Mouse (Mus musculus): ENCODE data around the gene St8sia6. TPM values are rescaled to one million over a fixed set of nuclear protein-coding genes. Genes with fewer than 3 reads are reported as not detected.
"Not testable (repeated sequence)": the region's sequence is repeated elsewhere in the genome, so short reads cannot be mapped to it uniquely, and the experiment has no call there.

St8sia6 gene
- polyA plus RNA-seq, 1 experiment from 2014 or later, result 5.3 TPM

GRCm38 (mm10) chr2:13697514-13697913, 96.3 kb downstream of the St8sia6 start:
- H3K9ac ChIP-seq, result no peak overlapping the region
- no peak overlapping the region for H3K27ac ChIP-seq
- no peaks in the 10 kb centered on the region for H3K36me3 ChIP-seq
- H3K4me1 ChIP-seq, result no peaks in the 10 kb centered on the region
- no peak for ATAC-seq (replicated peaks; ENCODE audit: low FRiP score)
- no peak overlapping the region for H3K4me2 ChIP-seq
- no peaks in the 10 kb centered on the region for H3K27me3 ChIP-seq
- no peaks in the 10 kb centered on the region for H3K9me3 ChIP-seq (replicated peaks)
- no peak overlapping the region for H3K4me3 ChIP-seq (replicated peaks)

GRCm38 (mm10) chr2:13694417-13694816, 99.4 kb downstream of the St8sia6 start:
- no peak for ATAC-seq (replicated peaks; ENCODE audit: low FRiP score)
- 83% methylated on average over 2 of the region's 2 CpGs for WGBS
- no peak overlapping the region for H3K4me3 ChIP-seq (replicated peaks)
- no peaks in the 10 kb centered on the region for H3K27me3 ChIP-seq
- no peak overlapping the region for H3K27ac ChIP-seq
- H3K4me2 ChIP-seq, result no peak overlapping the region
- H3K36me3 ChIP-seq, result no peaks in the 10 kb centered on the region
- H3K9ac ChIP-seq, result no peak overlapping the region
- H3K9me3 ChIP-seq (replicated peaks), result no peaks in the 10 kb centered on the region
- no peaks in the 10 kb centered on the region for H3K4me1 ChIP-seq

GRCm38 (mm10) chr2:13684380-13684779, 109.5 kb downstream of the St8sia6 start:
- Histone ChIP-seq H3K36me3 (no peaks in the 10 kb centered on the region), H3K9me3 (replicated peaks) (no peaks in the 10 kb centered on the region), H3K27ac (no peak overlapping the region), H3K9ac (no peak overlapping the region), H3K4me1 (no peaks in the 10 kb centered on the region), H3K27me3 (no peaks in the 10 kb centered on the region), H3K4me3 (replicated peaks) (no peak overlapping the region), H3K4me2 (no peak overlapping the region)
- ATAC-seq (replicated peaks; ENCODE audit: low FRiP score), result no peak
- 85% methylated on average over 4 of the region's 4 CpGs for WGBS

- no peak overlapping the region for H3K4me3 ChIP-seq (replicated peaks)
- no peak overlapping the region for H3K4me2 ChIP-seq
- H3K27ac ChIP-seq, result no peak overlapping the region
- H3K9ac ChIP-seq, result no peak overlapping the region
- no peaks in the 10 kb centered on the region for H3K9me3 ChIP-seq (replicated peaks)
- no peaks in the 10 kb centered on the region for H3K4me1 ChIP-seq
- no peaks in the 10 kb centered on the region for H3K36me3 ChIP-seq
- no peak for ATAC-seq (replicated peaks; ENCODE audit: low FRiP score)
- H3K27me3 ChIP-seq, result no peaks in the 10 kb centered on the region
- 55% methylated on average over 2 of the region's 2 CpGs for WGBS
Measured at GRCm38 (mm10) chr2:13683205-13683570, 110.7 kb downstream of the St8sia6 start.

GRCm38 (mm10) chr2:13682488-13683204, 111.2 kb downstream of the St8sia6 start:
- H3K27me3 ChIP-seq, result no peaks in the 10 kb centered on the region
- no peak for ATAC-seq (replicated peaks; ENCODE audit: low FRiP score)
- 47% methylated on average over 4 of the region's 4 CpGs for WGBS

GRCm38 (mm10) chr2:13672946-13673345, 120.9 kb downstream of the St8sia6 start:
- Histone ChIP-seq H3K4me1 (no peaks in the 10 kb centered on the region), H3K9me3 (replicated peaks) (no peaks in the 10 kb centered on the region), H3K4me2 (no peak overlapping the region), H3K36me3 (no peaks in the 10 kb centered on the region), H3K9ac (no peak overlapping the region), H3K27me3 (no peaks in the 10 kb centered on the region), H3K27ac (no peak overlapping the region), H3K4me3 (replicated peaks) (no peak overlapping the region)
- 76% methylated on average over 3 of the region's 3 CpGs for WGBS
- ATAC-seq (replicated peaks; ENCODE audit: low FRiP score), result no peak

More at GRCm38 (mm10) chr2:13682488-13683204, 111.2 kb downstream of the St8sia6 start:
- no peak overlapping the region for H3K9ac ChIP-seq
- H3K4me3 ChIP-seq (replicated peaks), result no peak overlapping the region
- H3K36me3 ChIP-seq, result no peaks in the 10 kb centered on the region
- no peaks in the 10 kb centered on the region for H3K9me3 ChIP-seq (replicated peaks)
- no peak overlapping the region for H3K27ac ChIP-seq
- no peak overlapping the region for H3K4me2 ChIP-seq
- no peaks in the 10 kb centered on the region for H3K4me1 ChIP-seq

GRCm38 (mm10) chr2:13672426-13672825, 121.4 kb downstream of the St8sia6 start:
- ATAC-seq (replicated peaks; ENCODE audit: low FRiP score), result no peak
- H3K4me3 ChIP-seq (replicated peaks), result no peak overlapping the region
- no peaks in the 10 kb centered on the region for H3K9me3 ChIP-seq (replicated peaks)
- no peak overlapping the region for H3K27ac ChIP-seq
- no peaks in the 10 kb centered on the region for H3K27me3 ChIP-seq
- no peaks in the 10 kb centered on the region for H3K36me3 ChIP-seq
- H3K4me1 ChIP-seq, result no peaks in the 10 kb centered on the region
- 83% methylated on average over 12 of the region's 12 CpGs for WGBS
- no peak overlapping the region for H3K4me2 ChIP-seq
- H3K9ac ChIP-seq, result no peak overlapping the region

GRCm38 (mm10) chr2:13634866-13635265, 159.0 kb downstream of the St8sia6 start:
- Histone ChIP-seq H3K9ac (no peak overlapping the region), H3K4me2 (no peak overlapping the region), H3K27ac (no peak overlapping the region), H3K27me3 (no peaks in the 10 kb centered on the region), H3K9me3 (replicated peaks) (no peaks in the 10 kb centered on the region), H3K4me3 (replicated peaks) (no peak overlapping the region), H3K36me3 (no peaks in the 10 kb centered on the region), H3K4me1 (no peaks in the 10 kb centered on the region)
- ATAC-seq (replicated peaks; ENCODE audit: low FRiP score), result no peak
- 24% methylated on average over 1 of the region's 1 CpGs for WGBS

- ATAC-seq (replicated peaks; ENCODE audit: low FRiP score), result no peak
- Histone ChIP-seq H3K4me2 (no peak overlapping the region), H3K4me3 (replicated peaks) (no peak overlapping the region), H3K36me3 (no peaks in the 10 kb centered on the region), H3K4me1 (no peaks in the 10 kb centered on the region), H3K9me3 (replicated peaks) (no peaks in the 10 kb centered on the region), H3K27ac (no peak overlapping the region), H3K27me3 (no peaks in the 10 kb centered on the region), H3K9ac (no peak overlapping the region)
- 78% methylated on average over 7 of the region's 7 CpGs for WGBS
Measured at GRCm38 (mm10) chr2:13630136-13630832, 163.6 kb downstream of the St8sia6 start.

GRCm38 (mm10) chr2:13603636-13604035, 190.2 kb downstream of the St8sia6 start:
- not testable (repeated sequence) for H3K4me3 ChIP-seq (replicated peaks); H3K9ac ChIP-seq; H3K36me3 ChIP-seq; H3K27me3 ChIP-seq; H3K9me3 ChIP-seq (replicated peaks); H3K4me2 ChIP-seq; H3K27ac ChIP-seq; H3K4me1 ChIP-seq
- WGBS, result 49% methylated on average over 5 of the region's 5 CpGs
- ATAC-seq (replicated peaks; ENCODE audit: low FRiP score), result peak; percentile 67; the same call in 1 of the 2 replicates

- Histone ChIP-seq H3K9ac (no peak overlapping the region), H3K36me3 (no peaks in the 10 kb centered on the region), H3K9me3 (replicated peaks) (no peaks in the 10 kb centered on the region), H3K4me2 (no peak overlapping the region), H3K4me3 (replicated peaks) (no peak overlapping the region), H3K27me3 (no peaks in the 10 kb centered on the region), H3K27ac (no peak overlapping the region), H3K4me1 (no peaks in the 10 kb centered on the region)
- ATAC-seq (replicated peaks; ENCODE audit: low FRiP score), result no peak
Measured at GRCm38 (mm10) chr2:13603093-13603492, 190.8 kb downstream of the St8sia6 start.
